Mouse (Mus musculus): ENCODE data around the gene Rps28.

Rps28 gene

GRCm38 (mm10) chr17:33779967-33780295, 44.4 kb downstream of the Rps28 start:
- in situ Hi-C loops (cut with MboI; ENCODE audit: unreplicated experiment in 2 of 2) = no loop called here

GRCm38 (mm10) chr17:33779271-33779966, 44.9 kb downstream of the Rps28 start:
- in situ Hi-C loops (cut with MboI; ENCODE audit: unreplicated experiment in 2 of 2) = no loop called here

GRCm38 (mm10) chr17:33775287-33775686, 49.1 kb downstream of the Rps28 start:
- in situ Hi-C loops (cut with MboI; ENCODE audit: unreplicated experiment in 2 of 2) = no loop called here

GRCm38 (mm10) chr17:33774573-33775155, 49.7 kb downstream of the Rps28 start:
- in situ Hi-C loops (cut with MboI; ENCODE audit: unreplicated experiment in 2 of 2) = no loop called here

GRCm38 (mm10) chr17:33773871-33774572, 50.3 kb downstream of the Rps28 start:
- in situ Hi-C loops (cut with MboI; ENCODE audit: unreplicated experiment in 2 of 2) = no loop called here

- in situ Hi-C loops (cut with MboI; ENCODE audit: unreplicated experiment in 2 of 2) = no loop called here
These were observed 50.9 kb downstream of the Rps28 start for GRCm38 (mm10) chr17:33773426-33773825.

GRCm38 (mm10) chr17:33771617-33772016, 52.7 kb downstream of the Rps28 start:
- in situ Hi-C loops (cut with MboI; ENCODE audit: unreplicated experiment in 2 of 2) = no loop called here

Measured in v-Abl transformed pro-B cells (cell line).